Mouse (Mus musculus) cortical plate, adult 2 months (tissue): Measurements from ENCODE around the gene Spon2. TPM values are rescaled to one million over a fixed set of nuclear protein-coding genes. Genes with fewer than 3 reads are reported as not detected.

Experiments used
- H3K27ac ChIP-seq: fragments of 200-500 bp; 2 replicates; pipeline ENCODE4 v1.5.1; 2012; ENCODE audit warnings: low read length, control low read depth, inconsistent platforms; ENCODE audit not compliant: insufficient read depth
- H3K4me1 ChIP-seq: fragments of 200-500 bp; 2 replicates; pipeline ENCODE4 v1.6.1; 2011; ENCODE audit warnings: low read length; ENCODE audit not compliant: control insufficient read depth, insufficient read depth
- H3K4me3 ChIP-seq: fragments of 200-500 bp; 2 replicates; pipeline ENCODE4 v1.5.1; 2011; ENCODE audit warnings: mild to moderate bottlenecking, low read length, control low read depth; ENCODE audit not compliant: insufficient read depth
- CTCF ChIP-seq: fragments of 200-500 bp; IDR thresholded peaks from 2 replicates; pipeline ENCODE4 v1.5.1; 2011; ENCODE audit warnings: mild to moderate bottlenecking, control low read depth, low read length; ENCODE audit not compliant: insufficient read depth; ENCODE audit errors: extremely low read depth
- POLR2A ChIP-seq: fragments of 200-500 bp; IDR thresholded peaks from 2 replicates; pipeline ENCODE4 v1.6.1; 2011; ENCODE audit warnings: mild to moderate bottlenecking, low read length, control low read depth; ENCODE audit not compliant: insufficient read depth; ENCODE audit errors: extremely low read depth
- polyA plus RNA-seq: library from polyadenylated mRNA; depleted of rRNA; stranded (reverse); fragments of >200 nt; gene quantifications from 2 replicates; pipeline ENCODE4 v1.2.3, GENCODE M21; 2012

The Spon2 gene
- polyA plus RNA-seq, 1 experiment = 0.15 TPM

GRCm38 (mm10) chr5:33220350-33221044 is 2.2 kb upstream of the Spon2 start:
- TF ChIP-seq CTCF (no peak), POLR2A (no peak)
- H3K27ac ChIP-seq = no peak overlapping the region

GRCm38 (mm10) chr5:33219831-33220230 is 1.6 kb upstream of the Spon2 start:
- TF ChIP-seq POLR2A (no peak), CTCF (no peak)
- Histone ChIP-seq H3K27ac (no peak overlapping the region), H3K4me1 (peaks cover 4% of the 10 kb centered on the region; the same call in 1 of the 2 replicates), H3K4me3 (no peak overlapping the region)

More at GRCm38 (mm10) chr5:33220350-33221044, 2.2 kb upstream of the Spon2 start:
- no peak overlapping the region for H3K4me3 ChIP-seq
- H3K4me1 ChIP-seq = peaks cover 4% of the 10 kb centered on the region; the same call in 1 of the 2 replicates

GRCm38 (mm10) chr5:33218746-33219449 is 643 bp upstream of the Spon2 start:
- Histone ChIP-seq H3K4me1 (peaks cover 4% of the 10 kb centered on the region; the same call in 1 of the 2 replicates), H3K27ac (no peak overlapping the region), H3K4me3 (no peak overlapping the region)
- TF ChIP-seq CTCF = no peak
- no peak for TF ChIP-seq POLR2A

GRCm38 (mm10) chr5:33217663-33218062 is 592 bp downstream of the Spon2 start:
- Histone ChIP-seq H3K4me1 (peaks cover 4% of the 10 kb centered on the region; the same call in 1 of the 2 replicates), H3K4me3 (no peak overlapping the region), H3K27ac (no peak overlapping the region)
- no peak for TF ChIP-seq CTCF
- TF ChIP-seq POLR2A = no peak

- H3K4me1 ChIP-seq = no peaks in the 10 kb centered on the region; the same call in 1 of the 2 replicates
- no peak for TF ChIP-seq CTCF
- no peak for TF ChIP-seq POLR2A
- H3K4me3 ChIP-seq = no peak overlapping the region
- H3K27ac ChIP-seq = no peak overlapping the region
These were observed 3.5 kb downstream of the Spon2 start for GRCm38 (mm10) chr5:33214723-33215122.

GRCm38 (mm10) chr5:33211254-33211653 is 7.0 kb downstream of the Spon2 start:
- no peak overlapping the region for H3K27ac ChIP-seq
- H3K4me3 ChIP-seq = no peak overlapping the region
- no peaks in the 10 kb centered on the region for H3K4me1 ChIP-seq
- no peak for TF ChIP-seq POLR2A
- no peak for TF ChIP-seq CTCF

- Histone ChIP-seq H3K4me3 (no peak overlapping the region), H3K4me1 (no peaks in the 10 kb centered on the region), H3K27ac (no peak overlapping the region)
- TF ChIP-seq CTCF (no peak), POLR2A (no peak)
These were observed 7.7 kb downstream of the Spon2 start for GRCm38 (mm10) chr5:33210515-33210914.

GRCm38 (mm10) chr5:33208533-33209245 is 9.6 kb downstream of the Spon2 start:
- no peak for TF ChIP-seq CTCF
- no peak overlapping the region for H3K27ac ChIP-seq

GRCm38 (mm10) chr5:33207136-33207535 is 11.1 kb downstream of the Spon2 start:
- TF ChIP-seq CTCF (no peak), POLR2A (no peak)
- Histone ChIP-seq H3K27ac (no peak overlapping the region), H3K4me3 (no peak overlapping the region), H3K4me1 (no peaks in the 10 kb centered on the region)

More at GRCm38 (mm10) chr5:33208533-33209245, 9.6 kb downstream of the Spon2 start:
- Histone ChIP-seq H3K4me1 (no peaks in the 10 kb centered on the region), H3K4me3 (no peak overlapping the region)
